Mouse (Mus musculus): ENCODE measurements around the gene Tmem171.

Tmem171 gene

GRCm38 (mm10) chr13:98694773-98695314 is at the start of gene Tmem171:
Gene Tmem171, minus strand, starts transcription at chr13:98694834.
- peak; percentile 32 for DNase-seq

GRCm38 (mm10) chr13:98743829-98744228 is 49.2 kb upstream of the Tmem171 start:
- no peak for DNase-seq

- no peak for DNase-seq
Observed at GRCm38 (mm10) chr13:98743214-98743613, 48.6 kb upstream of the Tmem171 start.

GRCm38 (mm10) chr13:98738213-98738612 is 43.6 kb upstream of the Tmem171 start:
- DNase-seq = no peak

- DNase-seq = no peak
Observed at GRCm38 (mm10) chr13:98733292-98733691, 38.7 kb upstream of the Tmem171 start.

- DNase-seq = no peak
Observed at GRCm38 (mm10) chr13:98729271-98730062, 34.8 kb upstream of the Tmem171 start.

GRCm38 (mm10) chr13:98726494-98726893 is 31.9 kb upstream of the Tmem171 start:
- DNase-seq = no peak

- no peak for DNase-seq
Observed at GRCm38 (mm10) chr13:98723430-98723829, 28.8 kb upstream of the Tmem171 start.

- DNase-seq = no peak
Observed at GRCm38 (mm10) chr13:98722296-98722695, 27.7 kb upstream of the Tmem171 start.

- no peak for DNase-seq
Observed at GRCm38 (mm10) chr13:98716176-98716575, 21.5 kb upstream of the Tmem171 start.

- DNase-seq = no peak
Observed at GRCm38 (mm10) chr13:98715443-98715990, 20.9 kb upstream of the Tmem171 start.

- DNase-seq = no peak
Observed at GRCm38 (mm10) chr13:98710655-98711054, 16.0 kb upstream of the Tmem171 start.

- DNase-seq = peak; percentile 35
Observed at GRCm38 (mm10) chr13:98710236-98710635, 15.6 kb upstream of the Tmem171 start.

GRCm38 (mm10) chr13:98705501-98705900 is 10.9 kb upstream of the Tmem171 start:
- DNase-seq = no peak

- no peak for DNase-seq
Observed at GRCm38 (mm10) chr13:98703786-98704185, 9.2 kb upstream of the Tmem171 start.

- DNase-seq = no peak
Observed at GRCm38 (mm10) chr13:98702361-98702760, 7.7 kb upstream of the Tmem171 start.

GRCm38 (mm10) chr13:98701309-98701675 is 6.7 kb upstream of the Tmem171 start:
- no peak for DNase-seq

- DNase-seq = peak; percentile 27
Observed at GRCm38 (mm10) chr13:98700661-98701308, 6.2 kb upstream of the Tmem171 start.

GRCm38 (mm10) chr13:98699982-98700540 is 5.4 kb upstream of the Tmem171 start:
- no peak for DNase-seq

GRCm38 (mm10) chr13:98699051-98699744 is 4.6 kb upstream of the Tmem171 start:
- DNase-seq = no peak

GRCm38 (mm10) chr13:98696716-98697115 is 2.1 kb upstream of the Tmem171 start:
- DNase-seq = no peak

- DNase-seq = peak; percentile 63
Observed at GRCm38 (mm10) chr13:98695546-98695945, 912 bp upstream of the Tmem171 start.

GRCm38 (mm10) chr13:98693316-98693715 is 1.3 kb downstream of the Tmem171 start:
- no peak for DNase-seq
